Mouse (Mus musculus): ENCODE results near the gene Psma5.
A peak's percentile ranks its signal among the peaks of the same experiment; 100 is the strongest.

The Psma5 gene

GRCm38 (mm10) chr3:108282401-108283240, 25.9 kb downstream of the Psma5 start:
- DNase-seq (ENCODE audit: low read depth, low spot score), result peak; percentile 81

GRCm38 (mm10) chr3:108283241-108283561, 26.5 kb downstream of the Psma5 start:
- DNase-seq (ENCODE audit: low read depth, low spot score), result no peak

GRCm38 (mm10) chr3:108283781-108284601, 27.3 kb downstream of the Psma5 start, which contains the start of gene Sort1:
TSS of gene Sort1 (plus strand) at chr3:108284082.
- DNase-seq (ENCODE audit: low read depth, low spot score), result peak; percentile 45

- DNase-seq (ENCODE audit: low read depth, low spot score), result no peak
Observed at GRCm38 (mm10) chr3:108285078-108285711, 28.5 kb downstream of the Psma5 start.

GRCm38 (mm10) chr3:108286671-108287439, 30.1 kb downstream of the Psma5 start:
- no peak for DNase-seq (ENCODE audit: low read depth, low spot score)

GRCm38 (mm10) chr3:108287811-108288805, 31.4 kb downstream of the Psma5 start:
- no peak for DNase-seq (ENCODE audit: low read depth, low spot score)

GRCm38 (mm10) chr3:108289311-108290130, 32.8 kb downstream of the Psma5 start:
- no peak for DNase-seq (ENCODE audit: low read depth, low spot score)

- DNase-seq (ENCODE audit: low read depth, low spot score), result no peak
Observed at GRCm38 (mm10) chr3:108291036-108291799, 34.5 kb downstream of the Psma5 start.

GRCm38 (mm10) chr3:108294398-108294797, 37.7 kb downstream of the Psma5 start:
- peak; percentile 31 for DNase-seq (ENCODE audit: low read depth, low spot score)

GRCm38 (mm10) chr3:108295379-108296219, 38.9 kb downstream of the Psma5 start:
- DNase-seq (ENCODE audit: low read depth, low spot score), result no peak

- DNase-seq (ENCODE audit: low read depth, low spot score), result peak; percentile 54
Observed at GRCm38 (mm10) chr3:108296220-108297049, 39.7 kb downstream of the Psma5 start.

GRCm38 (mm10) chr3:108297050-108297419, 40.3 kb downstream of the Psma5 start:
- no peak for DNase-seq (ENCODE audit: low read depth, low spot score)

- no peak for DNase-seq (ENCODE audit: low read depth, low spot score)
Observed at GRCm38 (mm10) chr3:108297603-108298553, 41.2 kb downstream of the Psma5 start.

- DNase-seq (ENCODE audit: low read depth, low spot score), result no peak
Observed at GRCm38 (mm10) chr3:108300455-108301030, 43.8 kb downstream of the Psma5 start.

- DNase-seq (ENCODE audit: low read depth, low spot score), result no peak
Observed at GRCm38 (mm10) chr3:108303683-108304082, 47.0 kb downstream of the Psma5 start.
